Mouse (Mus musculus): ENCODE measurements around the gene Cox7a2.

Gene Cox7a2

DNA sequence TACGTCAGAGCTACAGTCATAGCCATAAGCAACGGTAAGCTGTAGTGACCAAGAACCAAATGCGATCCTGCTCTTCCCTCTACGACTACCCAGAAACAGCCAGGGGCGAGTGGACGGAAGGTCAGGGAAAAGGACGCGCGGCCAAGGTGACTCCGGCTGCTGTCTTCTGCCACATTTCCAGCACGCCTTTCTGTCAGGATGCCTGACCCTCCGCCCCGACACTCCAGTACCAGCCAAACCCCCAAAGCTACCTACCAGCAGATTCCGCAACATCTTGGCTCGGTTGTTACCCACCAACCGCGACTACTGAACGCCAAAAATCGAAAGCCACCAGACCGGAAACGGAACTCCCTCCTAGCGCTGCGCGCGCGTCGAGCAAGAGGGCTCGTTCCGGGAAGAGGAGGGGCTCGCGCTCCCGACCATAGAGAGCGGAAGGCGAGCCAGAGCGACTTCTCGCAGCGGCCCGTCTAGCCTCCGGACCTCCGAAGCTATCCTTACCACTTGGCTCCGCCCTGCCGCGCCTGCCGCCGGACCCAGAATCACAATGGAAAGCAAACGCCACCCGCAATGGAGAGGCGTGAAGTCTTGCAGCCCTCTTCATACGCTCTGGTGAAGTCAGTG is at the start of gene Cox7a2:
Gene Cox7a2 (minus strand): TSS at position 494 of the 621 bp plus-strand sequence.
- peak; percentile 95 for DNase-seq

DNA sequence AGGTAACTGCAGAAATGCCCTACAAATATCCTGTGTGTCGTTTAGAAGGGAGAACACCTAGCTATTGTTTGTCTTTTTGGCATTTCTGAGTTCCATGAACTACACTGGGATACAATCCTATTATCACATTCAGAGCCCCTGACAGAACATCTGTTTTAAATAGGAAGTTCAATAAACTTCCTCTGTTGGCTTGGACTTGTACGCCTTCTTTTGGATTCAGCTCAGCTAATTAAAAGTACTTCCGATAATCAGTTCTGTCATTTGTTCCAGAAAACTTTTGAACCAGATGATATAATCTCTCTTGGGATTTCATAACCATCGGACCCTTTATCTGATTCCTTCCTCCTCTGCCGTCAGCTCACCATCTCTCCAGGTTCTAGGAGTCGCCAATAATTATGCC is 49.7 kb upstream of the Cox7a2 start:
- no peak for DNase-seq

DNA sequence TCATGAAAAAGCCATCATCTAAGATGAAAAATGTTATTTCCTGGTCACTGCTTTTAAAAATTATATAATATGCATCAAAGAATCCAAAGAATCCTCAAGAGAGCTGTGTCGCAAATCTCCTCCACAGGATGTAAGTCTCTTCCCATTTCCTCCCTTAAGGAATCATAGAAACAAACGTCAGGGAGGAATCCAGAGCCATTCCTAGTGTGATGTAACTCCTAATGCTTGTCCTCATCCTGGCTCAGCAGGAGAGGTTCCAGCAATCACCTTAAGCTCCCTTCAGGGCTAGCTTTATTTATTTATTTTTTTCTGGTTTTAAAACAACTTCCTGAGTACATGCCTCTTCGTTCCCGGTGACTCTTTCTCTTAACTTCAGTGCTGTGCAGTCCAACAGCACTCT is 47.5 kb upstream of the Cox7a2 start:
- no peak for DNase-seq

DNA sequence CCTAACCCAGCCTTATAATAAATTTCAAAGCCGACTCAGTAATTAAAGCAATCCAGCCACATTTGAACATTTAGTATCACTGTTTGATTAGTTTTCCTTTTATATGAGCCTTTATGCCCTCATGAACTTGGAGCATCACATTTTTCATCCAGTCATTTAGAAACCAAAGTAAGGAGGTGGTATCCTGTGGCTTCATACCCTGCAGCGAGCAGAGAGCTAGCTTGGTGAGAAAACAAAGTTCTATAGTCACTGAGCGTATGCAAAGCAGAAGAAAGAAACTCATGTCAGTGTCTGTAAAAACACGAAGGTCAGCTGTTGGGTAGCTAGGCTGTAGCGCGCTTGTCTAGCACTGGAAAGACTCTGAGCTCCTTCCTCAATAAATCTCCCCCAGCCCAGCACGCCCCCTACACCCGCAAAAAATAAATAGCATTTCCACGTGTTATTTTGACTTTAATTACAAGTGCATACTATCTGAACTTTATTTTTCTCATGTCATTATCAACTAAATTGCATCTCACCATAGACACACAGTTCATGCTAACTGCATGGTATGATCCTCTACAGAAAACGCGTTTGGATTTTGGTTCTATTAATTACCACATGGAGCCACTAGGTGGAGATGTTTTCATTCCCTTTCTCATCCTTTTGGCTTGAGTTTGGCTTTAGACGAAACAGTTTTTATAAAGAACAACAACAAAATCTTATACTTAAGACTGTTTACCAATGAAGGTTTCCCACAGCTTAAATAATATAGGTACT is 46.8 kb upstream of the Cox7a2 start:
- DNase-seq = no peak

GRCm38 (mm10) chr9:79805426-79805825 is 45.7 kb upstream of the Cox7a2 start:
- DNase-seq = no peak

DNA sequence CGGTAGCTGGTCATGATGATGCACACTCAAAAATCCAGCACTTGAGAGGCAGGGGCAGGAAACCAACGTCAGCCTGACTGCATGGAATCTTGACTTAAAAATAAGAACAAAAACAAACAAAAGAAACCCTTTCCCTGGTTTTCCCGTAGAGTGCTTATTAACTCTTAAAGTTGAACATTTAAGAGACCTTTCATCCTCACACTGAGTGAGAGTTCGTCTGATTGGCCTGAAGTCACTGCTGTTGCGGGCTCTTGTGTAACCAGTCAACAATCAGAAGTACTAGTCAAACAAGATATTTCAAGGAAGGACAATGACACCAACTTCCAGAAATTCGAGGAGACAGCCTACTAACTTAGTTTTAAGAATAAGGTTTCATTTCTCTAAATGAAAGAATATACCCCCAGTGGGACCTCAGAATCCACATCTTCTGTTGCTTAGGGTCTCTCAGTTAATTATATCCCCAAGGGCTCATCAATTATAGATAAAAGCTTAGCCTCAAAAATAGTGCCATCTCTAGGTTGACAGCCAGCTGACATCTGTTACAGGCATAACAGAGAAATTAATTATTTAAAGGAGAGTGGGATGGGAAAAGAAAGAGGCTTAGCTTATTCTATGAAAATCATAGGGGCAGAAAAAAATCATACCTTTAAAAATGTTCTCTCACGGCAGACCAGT is 36.9 kb upstream of the Cox7a2 start:
- no peak for DNase-seq

GRCm38 (mm10) chr9:79795076-79795475 is 35.4 kb upstream of the Cox7a2 start:
- DNase-seq = no peak

DNA sequence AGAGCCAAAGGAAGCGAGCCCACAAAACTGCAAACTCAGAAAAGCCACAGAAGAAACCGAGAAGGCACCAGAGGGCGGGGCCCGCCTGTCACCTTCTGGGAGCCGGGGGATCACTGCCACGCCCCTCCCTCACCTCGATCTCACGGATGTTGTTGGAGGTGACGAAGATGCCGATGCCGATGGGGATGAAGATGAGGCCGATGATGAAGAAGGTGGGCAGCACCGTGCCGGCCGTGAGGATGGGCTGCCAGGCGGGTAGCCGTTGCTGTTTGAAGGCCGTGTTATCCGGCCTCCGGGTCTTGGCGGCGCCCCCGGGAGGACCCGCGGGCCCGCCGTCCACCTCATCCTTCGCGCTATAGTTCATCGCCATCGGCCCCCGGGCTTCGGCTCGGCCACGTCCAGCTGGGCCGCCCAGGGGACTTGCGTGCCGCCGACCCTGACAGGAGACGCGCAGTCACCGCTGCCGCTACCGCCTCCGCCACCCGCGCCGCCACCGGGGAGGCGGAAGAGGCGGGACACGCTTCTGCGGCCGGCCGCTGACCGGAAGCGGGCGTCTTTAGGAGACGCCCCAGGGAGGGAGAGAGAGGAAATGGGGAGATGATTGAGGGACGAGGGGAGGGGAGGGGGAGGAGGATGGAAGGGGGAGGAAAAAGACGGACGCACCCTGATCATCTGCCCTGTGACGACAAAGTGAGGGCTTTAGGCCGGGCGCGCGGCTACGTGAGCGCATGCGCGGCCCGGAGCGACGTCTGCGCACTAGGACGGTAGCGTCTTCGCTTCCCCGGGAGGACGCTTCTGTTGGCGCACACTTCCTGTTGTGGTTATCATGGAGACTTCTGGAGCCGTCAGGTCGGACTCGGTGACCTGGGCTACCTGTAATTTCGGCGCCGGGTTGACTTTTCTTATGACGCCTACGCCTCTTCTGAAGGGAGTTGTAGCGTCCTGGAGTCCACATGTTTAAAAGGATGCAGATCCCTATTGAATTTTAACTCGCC is 33.5 kb upstream of the Cox7a2 start, which contains the start of gene Tmem30a:
Gene Tmem30a (minus strand): TSS at position 667 of the 995 bp plus-strand sequence.
- peak; percentile 93 for DNase-seq

DNA sequence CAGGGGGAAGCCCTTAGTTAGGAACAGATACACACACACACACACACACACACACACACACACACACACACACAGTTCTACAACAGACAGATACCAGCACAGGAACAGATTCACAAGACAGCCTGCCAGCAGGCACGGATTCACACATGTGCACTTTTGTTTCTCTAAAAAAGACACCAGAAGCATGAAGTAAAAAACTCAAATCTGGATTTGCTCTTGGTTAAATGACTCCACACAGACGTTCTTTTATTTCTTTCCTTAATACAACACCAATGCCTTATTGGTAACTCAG is 26.1 kb upstream of the Cox7a2 start:
- DNase-seq = no peak

DNA sequence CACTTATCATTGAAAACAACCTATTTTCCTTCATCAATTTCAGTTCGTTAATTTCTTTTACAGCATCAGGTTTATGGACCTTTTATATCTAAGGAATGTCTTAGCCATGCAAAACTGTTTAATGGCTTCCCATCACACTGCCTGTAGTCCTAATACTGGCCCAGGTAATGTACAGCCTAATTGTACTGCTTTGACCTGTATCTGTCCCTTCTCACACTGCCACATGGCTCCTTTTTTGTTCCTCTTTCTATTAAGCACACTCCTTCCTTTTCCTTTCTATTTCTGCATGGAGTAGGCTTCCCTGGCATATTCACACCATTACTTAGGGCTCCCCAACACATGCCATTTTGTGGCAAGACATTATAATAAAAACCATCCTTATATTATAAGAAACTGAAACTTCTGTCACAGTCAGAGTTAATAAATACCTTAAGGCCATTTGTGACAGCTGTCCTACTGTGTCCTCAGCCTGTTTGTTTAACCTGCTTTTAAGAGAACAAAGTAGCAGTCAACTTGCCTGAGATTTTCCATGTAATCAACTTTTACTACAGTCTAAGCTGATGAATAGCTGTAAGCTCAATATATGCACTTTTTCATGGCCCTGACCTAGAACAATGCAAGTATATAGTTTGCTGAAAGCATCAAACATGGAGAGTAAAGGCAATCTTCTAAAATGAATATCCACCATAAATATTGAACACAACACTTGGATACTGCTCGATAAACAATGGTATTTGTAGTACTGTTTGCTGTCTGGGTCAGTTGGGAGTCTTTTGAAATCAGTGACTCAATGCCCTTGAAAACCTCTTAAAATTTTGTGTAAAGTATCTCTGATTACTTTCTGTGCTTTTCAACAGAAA is 25.5 kb upstream of the Cox7a2 start:
- no peak for DNase-seq

- DNase-seq = no peak
Observed at GRCm38 (mm10) chr9:79784439-79784838, 24.8 kb upstream of the Cox7a2 start.

DNA sequence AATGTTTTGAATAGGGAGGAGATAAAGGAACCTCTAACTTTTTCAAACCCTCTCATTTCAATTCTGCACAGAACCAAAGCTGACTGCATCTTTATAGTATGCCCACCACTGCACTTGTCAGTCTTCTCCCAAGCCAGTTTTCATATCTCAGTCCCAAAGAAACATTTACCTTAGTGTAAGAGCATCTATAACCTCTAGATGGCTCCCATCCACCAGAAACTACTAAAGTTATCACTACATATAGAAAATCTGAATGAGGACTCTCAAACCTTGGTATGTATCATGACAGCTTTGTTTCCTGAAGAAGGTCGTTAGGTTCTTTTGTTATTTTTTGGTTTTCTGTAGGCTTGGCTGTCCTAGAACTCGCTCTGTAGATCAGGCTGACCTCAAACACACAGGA is 19.7 kb upstream of the Cox7a2 start:
- no peak for DNase-seq

- DNase-seq = no peak
Observed at GRCm38 (mm10) chr9:79766991-79767545, 7.4 kb upstream of the Cox7a2 start.

DNA sequence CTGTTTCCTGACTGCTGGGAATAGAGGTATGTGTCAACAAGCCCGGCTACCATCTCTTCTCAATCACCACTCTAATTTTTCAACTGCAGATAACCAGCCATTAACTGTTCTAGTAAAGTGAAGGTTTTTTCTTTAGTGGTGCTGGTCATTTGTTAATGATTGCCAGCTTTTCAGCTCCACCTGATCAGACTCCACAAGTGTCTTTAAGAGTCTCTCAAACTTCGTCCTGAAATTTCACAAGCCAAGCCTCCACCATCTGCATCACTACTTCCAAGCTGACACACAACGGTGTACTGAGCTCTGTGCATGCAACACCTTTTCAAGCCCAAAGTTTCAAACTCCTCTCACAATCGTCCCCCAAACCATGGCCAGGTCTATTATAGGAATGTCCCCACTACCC is 5.7 kb upstream of the Cox7a2 start:
- DNase-seq = peak; percentile 8

DNA sequence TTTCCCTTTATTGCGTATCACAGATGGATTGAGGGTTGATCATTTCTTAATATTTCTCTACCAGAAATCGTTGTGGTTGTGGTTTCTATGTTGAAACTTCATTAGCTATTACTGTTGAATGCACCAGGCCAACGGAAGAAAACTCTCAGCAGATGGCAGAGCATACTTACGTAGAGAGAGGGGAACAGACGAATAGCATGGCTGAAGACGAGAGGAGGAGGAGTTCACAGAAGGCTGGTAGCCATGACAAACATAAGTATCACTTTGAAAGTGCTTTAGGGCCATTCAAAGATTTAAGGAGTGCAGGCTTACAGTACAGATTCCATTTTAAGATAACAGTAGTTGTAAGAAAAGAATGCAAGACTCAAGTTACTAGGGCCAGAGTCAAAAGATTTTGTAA is 2.8 kb upstream of the Cox7a2 start:
- DNase-seq = no peak

GRCm38 (mm10) chr9:79760076-79760475 is 398 bp upstream of the Cox7a2 start:
- peak; percentile 7 for DNase-seq

DNA sequence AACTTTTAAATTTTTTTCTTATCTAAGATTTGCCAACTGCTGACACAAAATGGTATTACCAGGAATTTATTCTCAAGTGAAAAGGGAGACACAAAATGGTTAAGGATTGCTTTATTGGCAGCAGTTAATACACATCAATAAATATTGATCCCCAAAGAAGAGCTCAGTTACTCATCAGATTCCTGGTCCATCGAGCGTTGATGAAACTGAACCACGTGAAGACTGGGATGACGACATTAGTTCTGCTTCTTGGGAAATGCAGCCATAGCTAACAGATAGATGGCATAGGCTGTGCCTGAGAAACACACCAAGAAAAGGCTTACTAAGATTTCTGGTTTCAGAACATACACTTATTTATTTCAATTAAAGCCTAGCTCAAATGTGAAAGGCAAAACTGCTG is 4.4 kb downstream of the Cox7a2 start:
- DNase-seq = no peak

DNA sequence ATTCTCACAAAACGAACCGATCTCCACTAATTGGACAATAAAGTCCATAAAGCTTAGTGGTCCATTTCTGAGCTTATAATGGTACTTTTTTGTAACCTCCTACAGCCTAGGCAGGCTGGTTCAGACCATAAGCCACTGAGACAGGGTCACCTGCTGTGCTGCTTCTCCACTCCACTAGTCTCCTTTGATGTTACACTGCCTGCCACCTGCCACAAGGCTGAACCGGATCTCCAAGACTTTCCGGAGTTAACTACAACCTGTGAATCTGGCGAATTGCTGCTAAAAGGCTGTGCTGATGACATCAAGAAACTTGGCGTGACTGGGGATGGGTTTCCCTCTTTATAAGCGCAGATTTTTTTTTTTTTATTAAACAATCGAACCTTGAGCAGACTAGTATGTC is 7.8 kb downstream of the Cox7a2 start:
- no peak for DNase-seq

GRCm38 (mm10) chr9:79750709-79751108 is 9.0 kb downstream of the Cox7a2 start:
- no peak for DNase-seq

DNA sequence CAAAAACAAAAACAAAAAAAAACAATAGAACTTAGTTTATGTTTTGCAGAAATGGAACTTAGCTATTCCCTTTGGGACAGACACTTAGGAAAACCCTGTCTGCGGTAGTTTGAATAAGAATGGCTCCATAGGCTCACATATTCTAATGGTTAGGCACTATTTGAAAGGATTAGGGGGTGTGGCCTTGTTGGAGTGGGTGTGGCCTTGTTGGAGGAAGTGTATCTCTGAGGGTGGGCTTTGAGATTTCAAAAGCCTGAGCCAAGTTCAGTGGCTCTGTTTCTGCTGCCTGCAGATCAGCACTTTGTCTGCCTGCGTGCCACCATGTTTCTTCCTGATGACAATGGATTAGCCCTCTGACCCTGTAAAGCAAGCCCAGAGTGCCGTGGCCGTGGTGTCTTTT is 14.6 kb downstream of the Cox7a2 start:
- DNase-seq = no peak

DNA sequence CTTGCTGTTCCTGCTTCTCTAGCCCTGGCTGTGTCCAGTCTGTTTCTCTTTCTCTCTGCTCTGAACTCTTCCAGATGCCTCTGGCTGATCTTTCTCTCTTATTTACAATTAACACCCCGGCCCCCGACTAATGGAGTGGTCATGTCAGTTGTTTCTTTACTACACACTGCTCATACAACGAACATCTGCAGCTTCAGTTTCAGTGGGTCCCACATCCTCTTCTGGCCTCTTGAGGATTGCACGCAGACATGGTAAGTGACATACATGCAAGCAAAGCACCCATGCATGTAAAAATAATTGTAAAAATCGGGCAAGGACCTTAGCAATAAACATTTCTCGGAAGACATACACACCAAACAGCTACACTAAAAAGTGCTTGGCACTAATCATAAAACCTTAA is 24.1 kb downstream of the Cox7a2 start:
- no peak for DNase-seq

GRCm38 (mm10) chr9:79730301-79730700 is 29.4 kb downstream of the Cox7a2 start:
- DNase-seq = peak; percentile 17

Measured in lung, postnatal 14 days (tissue).